Mouse (Mus musculus) stomach, embryonic 14.5 days (tissue): ENCODE results near the gene Rerg. TPM values are rescaled to one million over a fixed set of nuclear protein-coding genes. Genes with fewer than 3 reads are reported as not detected.

Source experiments
- ATAC-seq: fragments of 200-750 bp; cut with Nextera tagmentation; 2 replicates; pipeline ENCODE4 v1.8.0; 2017; ENCODE audit warnings: low read depth, moderate TSS enrichment; ENCODE audit not compliant: insufficient number of reproducible peaks, insufficient read depth, low FRiP score
- H3K27ac ChIP-seq: fragments of 300-500 bp; sonication (generic); 2 replicates; pipeline ENCODE4 v1.5.1; 2014; ENCODE audit warnings: mild to moderate bottlenecking, low read length, moderate library complexity, mixed read lengths
- H3K27me3 ChIP-seq: fragments of 300-500 bp; sonication (generic); 2 replicates; pipeline ENCODE4 v1.6.1; 2014; ENCODE audit warnings: low read length, control low read depth, mixed read lengths; ENCODE audit not compliant: control insufficient read depth, insufficient read depth
- H3K36me3 ChIP-seq: fragments of 300-500 bp; sonication (generic); 2 replicates; pipeline ENCODE4 v1.6.1; 2014; ENCODE audit warnings: mild to moderate bottlenecking, control low read depth, low read length, moderate library complexity, mixed read lengths; ENCODE audit not compliant: control insufficient read depth, insufficient read depth
- H3K4me1 ChIP-seq: fragments of 300-500 bp; sonication (generic); 2 replicates; pipeline ENCODE4 v1.6.1; 2014; ENCODE audit warnings: low read length, control low read depth, mixed read lengths; ENCODE audit not compliant: control insufficient read depth, insufficient read depth
- H3K4me2 ChIP-seq: fragments of 300-500 bp; sonication (generic); replicated peaks from 2 replicates; pipeline ENCODE4 v1.6.1; 2014; ENCODE audit warnings: low read depth, low read length, control low read depth
- H3K4me3 ChIP-seq: fragments of 300-500 bp; sonication (generic); 2 replicates; pipeline ENCODE4 v1.5.1; 2014; ENCODE audit warnings: low read depth, low read length, control low read depth
- H3K9ac ChIP-seq: fragments of 300-500 bp; sonication (generic); replicated peaks from 2 replicates; pipeline ENCODE4 v1.6.1; 2014; ENCODE audit warnings: low read depth, mild to moderate bottlenecking, control low read depth, low read length, moderate library complexity, mixed read lengths
- H3K9me3 ChIP-seq: fragments of 300-500 bp; sonication (generic); 2 replicates; pipeline ENCODE4 v1.6.1; 2016; ENCODE audit warnings: low read depth, low read length, control low read depth; ENCODE audit not compliant: control insufficient read depth
- WGBS: fragments of 180-500 bp; shearing (Covaris S2); extraction: QIAGEN DNeasy Blood & Tissue Kit; methylation state at CpG from one replicate; pipeline ENCODE4 v1.1.7; 2014; 5-methylcytosine and 5-hydroxymethylcytosine counted together
- polyA plus RNA-seq: library from polyadenylated mRNA; unstranded; fragments of >200 nt; fragmentation: Nextera tagmentation; extraction: Ambion mirVana; gene quantifications from 2 replicates; pipeline ENCODE4 v1.2.1, GENCODE M21; 2014

The Rerg gene
- polyA plus RNA-seq, 1 experiment from 2014 or later = 36.5 TPM

GRCm38 (mm10) chr6:137071466-137071865, 98.8 kb downstream of the Rerg start:
- no peak for ATAC-seq
- H3K9me3 ChIP-seq = no peaks in the 10 kb centered on the region
- H3K4me3 ChIP-seq = no peak overlapping the region
- H3K27ac ChIP-seq = no peak overlapping the region
- H3K36me3 ChIP-seq = no peaks in the 10 kb centered on the region
- H3K9ac ChIP-seq = no peak overlapping the region
- no peak overlapping the region for H3K4me2 ChIP-seq
- no peaks in the 10 kb centered on the region for H3K27me3 ChIP-seq
- H3K4me1 ChIP-seq = no peaks in the 10 kb centered on the region
- WGBS = 84% methylated on average over 9 of the region's 9 CpGs

- Histone ChIP-seq H3K27me3 (no peaks in the 10 kb centered on the region), H3K4me3 (no peak overlapping the region), H3K9ac (no peak overlapping the region), H3K27ac (no peak overlapping the region), H3K4me1 (no peaks in the 10 kb centered on the region), H3K9me3 (no peaks in the 10 kb centered on the region), H3K36me3 (no peaks in the 10 kb centered on the region), H3K4me2 (no peak overlapping the region)
- no peak for ATAC-seq
- 83% methylated on average over 7 of the region's 7 CpGs for WGBS
Observed at GRCm38 (mm10) chr6:137065506-137065905, 104.8 kb downstream of the Rerg start.

- Histone ChIP-seq H3K36me3 (no peaks in the 10 kb centered on the region), H3K4me2 (no peak overlapping the region), H3K9me3 (no peaks in the 10 kb centered on the region), H3K4me1 (no peaks in the 10 kb centered on the region), H3K9ac (no peak overlapping the region), H3K27me3 (no peaks in the 10 kb centered on the region), H3K4me3 (no peak overlapping the region), H3K27ac (no peak overlapping the region)
- 88% methylated on average over 14 of the region's 14 CpGs for WGBS
- no peak for ATAC-seq
Observed at GRCm38 (mm10) chr6:137064786-137065185, 105.5 kb downstream of the Rerg start.

- Histone ChIP-seq H3K4me1 (no peaks in the 10 kb centered on the region), H3K9ac (no peak overlapping the region), H3K4me3 (no peak overlapping the region), H3K27ac (no peak overlapping the region), H3K9me3 (no peaks in the 10 kb centered on the region), H3K4me2 (no peak overlapping the region), H3K27me3 (no peaks in the 10 kb centered on the region), H3K36me3 (no peaks in the 10 kb centered on the region)
- ATAC-seq = no peak
- 67% methylated on average over 10 of the region's 10 CpGs for WGBS
Observed at GRCm38 (mm10) chr6:137063239-137063940, 106.9 kb downstream of the Rerg start.

- H3K9ac ChIP-seq = no peak overlapping the region
- no peak overlapping the region for H3K4me3 ChIP-seq
- no peak overlapping the region for H3K27ac ChIP-seq
- no peak overlapping the region for H3K4me2 ChIP-seq
- no peaks in the 10 kb centered on the region for H3K27me3 ChIP-seq
- 88% methylated on average over 18 of the region's 18 CpGs for WGBS
- no peaks in the 10 kb centered on the region for H3K4me1 ChIP-seq
- H3K36me3 ChIP-seq = no peaks in the 10 kb centered on the region
- no peaks in the 10 kb centered on the region for H3K9me3 ChIP-seq
- ATAC-seq = no peak
Observed at GRCm38 (mm10) chr6:137061880-137062531, 108.3 kb downstream of the Rerg start.

- no peak for ATAC-seq
- Histone ChIP-seq H3K27me3 (no peaks in the 10 kb centered on the region), H3K9me3 (no peaks in the 10 kb centered on the region), H3K4me1 (no peaks in the 10 kb centered on the region), H3K4me2 (no peak overlapping the region), H3K36me3 (no peaks in the 10 kb centered on the region; the same call in 1 of the 2 replicates), H3K4me3 (no peak overlapping the region), H3K9ac (no peak overlapping the region), H3K27ac (no peak overlapping the region)
- 75% methylated on average over 5 of the region's 5 CpGs for WGBS
Observed at GRCm38 (mm10) chr6:137060595-137060994, 109.7 kb downstream of the Rerg start.

GRCm38 (mm10) chr6:137058257-137058656, 112.0 kb downstream of the Rerg start:
- no peak overlapping the region for H3K27ac ChIP-seq
- H3K9me3 ChIP-seq = no peaks in the 10 kb centered on the region
- WGBS = 84% methylated on average over 2 of the region's 2 CpGs
- no peaks in the 10 kb centered on the region for H3K4me1 ChIP-seq
- H3K4me2 ChIP-seq = no peak overlapping the region
- H3K27me3 ChIP-seq = no peaks in the 10 kb centered on the region
- no peak overlapping the region for H3K9ac ChIP-seq
- no peak for ATAC-seq
- H3K4me3 ChIP-seq = no peak overlapping the region
- H3K36me3 ChIP-seq = no peaks in the 10 kb centered on the region; the same call in 1 of the 2 replicates

GRCm38 (mm10) chr6:137054073-137054472, 116.2 kb downstream of the Rerg start:
- H3K9me3 ChIP-seq = peaks cover 3% of the 10 kb centered on the region; the same call in 1 of the 2 replicates
- no peak overlapping the region for H3K4me3 ChIP-seq
- no peaks in the 10 kb centered on the region for H3K27me3 ChIP-seq
- 73% methylated on average over 2 of the region's 2 CpGs for WGBS
- H3K36me3 ChIP-seq = no peaks in the 10 kb centered on the region; the same call in 1 of the 2 replicates
- no peak overlapping the region for H3K9ac ChIP-seq
- ATAC-seq = no peak
- H3K4me1 ChIP-seq = no peaks in the 10 kb centered on the region
- no peak overlapping the region for H3K4me2 ChIP-seq
- H3K27ac ChIP-seq = no peak overlapping the region
